Mouse (Mus musculus) bone marrow macrophage, adult 2 months (primary cell): ENCODE measurements around the gene Mtrf1l. TPM values are rescaled to one million over a fixed set of nuclear protein-coding genes. Genes with fewer than 3 reads are reported as not detected.
A peak's percentile ranks its signal among the peaks of the same experiment; 100 is the strongest.

Experiments used
- H3K27ac ChIP-seq: 2 replicates; pipeline ENCODE4 v1.5.1; 2012; ENCODE audit warnings: low read depth, low read length; ENCODE audit not compliant: insufficient read depth
- H3K4me1 ChIP-seq: 2 replicates; pipeline ENCODE4 v1.6.1; 2012; ENCODE audit warnings: low read length; ENCODE audit not compliant: control insufficient read depth, insufficient read depth
- H3K4me3 ChIP-seq: 2 replicates; pipeline ENCODE4 v1.5.1; 2012; ENCODE audit warnings: mild to moderate bottlenecking, low read length, moderate library complexity; ENCODE audit not compliant: insufficient read depth
- CTCF ChIP-seq: IDR thresholded peaks from 2 replicates; pipeline ENCODE4 v1.5.1; 2012; ENCODE audit warnings: low read depth, mild to moderate bottlenecking, low read length, moderate library complexity
- POLR2A ChIP-seq: IDR thresholded peaks from 2 replicates; pipeline ENCODE4 v1.6.1; 2012; ENCODE audit warnings: mild to moderate bottlenecking, low read depth, low read length, borderline replicate concordance
- polyA plus RNA-seq: library from polyadenylated mRNA; stranded (reverse); fragments of >200 nt; gene quantifications from 2 replicates; pipeline ENCODE4 v1.2.4, GENCODE M21; 2012; ENCODE audit not compliant: missing spikeins, insufficient read depth, insufficient read length

Mtrf1l gene
- polyA plus RNA-seq, 1 experiment: 14.4 TPM

GRCm38 (mm10) chr10:5805731-5806307, 17.9 kb downstream of the Mtrf1l start:
- Histone ChIP-seq H3K27ac (peak overlapping the region; percentile 91), H3K4me3 (peak overlapping the region; percentile 73), H3K4me1 (peaks cover 19% of the 10 kb centered on the region)
- no peak for TF ChIP-seq CTCF
- no peak for TF ChIP-seq POLR2A

- TF ChIP-seq POLR2A (no peak), CTCF (no peak)
- Histone ChIP-seq H3K4me1 (peaks cover 20% of the 10 kb centered on the region), H3K4me3 (peak within 1 kb of the TSS; percentile 95), H3K27ac (peak within 1 kb of the TSS; percentile 91)
Observed at GRCm38 (mm10) chr10:5805243-5805730, 18.4 kb downstream of the Mtrf1l start, which contains the start of gene Fbxo5. TSS of gene Fbxo5 (minus strand) at chr10:5805600.

DNA sequence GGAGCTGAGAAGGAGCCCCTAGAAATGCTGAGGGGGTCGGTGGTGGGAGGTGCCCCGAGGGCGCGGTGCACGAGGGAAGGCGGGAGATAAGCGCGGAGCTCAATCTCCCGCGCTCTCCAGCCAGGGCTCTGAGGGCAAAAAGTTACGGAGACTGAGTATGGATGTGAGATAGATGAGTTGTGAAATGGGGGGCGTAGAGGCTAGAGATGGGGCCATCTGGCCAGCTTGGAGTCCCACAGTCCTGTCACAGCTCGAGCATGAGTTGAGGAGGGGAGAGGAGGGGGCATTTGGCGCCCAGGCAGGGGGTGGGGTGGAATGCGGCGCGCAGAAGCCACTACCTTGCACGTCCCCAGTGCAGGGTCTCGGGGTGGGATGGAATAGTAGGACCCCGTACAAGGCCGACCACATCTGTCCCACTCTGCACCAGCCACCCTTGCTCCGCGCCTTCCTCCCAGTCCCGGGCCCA, 19.0 kb downstream of the Mtrf1l start:
- TF ChIP-seq CTCF (no peak), POLR2A (no peak)
- Histone ChIP-seq H3K4me1 (peaks cover 20% of the 10 kb centered on the region), H3K4me3 (peak overlapping the region; percentile 95), H3K27ac (peak overlapping the region; percentile 72)

DNA sequence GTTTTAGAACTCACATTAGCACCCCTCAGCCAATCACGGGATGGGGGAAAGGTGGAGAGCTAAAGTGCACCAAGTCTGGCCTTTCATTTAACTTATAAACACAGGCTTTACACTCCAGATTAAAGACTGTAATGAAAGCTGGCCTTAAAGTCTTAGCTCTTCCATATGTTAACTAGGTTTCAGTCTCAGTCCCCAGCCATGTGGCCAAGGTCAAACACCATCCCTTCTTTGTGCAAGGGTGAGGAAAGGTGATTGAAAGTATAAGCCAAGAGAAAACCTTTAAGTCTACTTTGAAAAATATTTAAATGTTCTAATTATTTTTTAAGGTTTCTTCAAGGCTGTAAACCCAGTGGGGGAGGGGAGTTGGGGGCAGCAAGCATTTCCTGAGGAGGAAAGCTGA, 20.0 kb downstream of the Mtrf1l start:
- TF ChIP-seq POLR2A (no peak), CTCF (no peak)
- peaks cover 20% of the 10 kb centered on the region for H3K4me1 ChIP-seq
- no peak overlapping the region for H3K27ac ChIP-seq
- peak overlapping the region; percentile 61 for H3K4me3 ChIP-seq

DNA sequence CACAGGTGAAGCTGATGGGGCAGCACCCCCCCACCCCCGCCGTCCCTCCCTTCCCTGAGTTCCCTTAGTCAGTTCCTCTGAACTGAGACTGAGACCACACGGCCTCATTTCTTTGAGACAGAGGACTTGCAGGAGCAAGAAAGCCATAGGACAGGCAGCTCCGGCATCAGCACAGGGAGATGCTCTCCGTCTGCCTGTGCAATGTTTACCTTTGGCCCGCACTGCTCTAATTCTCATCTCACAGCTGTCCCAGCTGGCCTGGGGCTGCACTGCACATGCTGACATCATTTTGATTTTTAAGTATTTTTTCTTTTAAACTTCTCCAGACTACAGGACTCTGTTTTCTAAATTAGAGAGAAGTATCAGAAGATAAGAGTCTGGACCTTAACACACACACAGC, 20.8 kb downstream of the Mtrf1l start:
- Histone ChIP-seq H3K27ac (no peak overlapping the region), H3K4me3 (peak overlapping the region; percentile 54), H3K4me1 (peaks cover 17% of the 10 kb centered on the region)
- TF ChIP-seq POLR2A: no peak
- no peak for TF ChIP-seq CTCF

GRCm38 (mm10) chr10:5800490-5800889, 23.2 kb downstream of the Mtrf1l start:
- H3K4me3 ChIP-seq: no peak overlapping the region
- H3K4me1 ChIP-seq: peaks cover 12% of the 10 kb centered on the region
- TF ChIP-seq POLR2A (no peak), CTCF (no peak)
- no peak overlapping the region for H3K27ac ChIP-seq

- Histone ChIP-seq H3K4me1 (peaks cover 8% of the 10 kb centered on the region), H3K27ac (no peak overlapping the region), H3K4me3 (no peak overlapping the region)
- TF ChIP-seq POLR2A (no peak), CTCF (no peak)
Observed at GRCm38 (mm10) chr10:5798069-5798468, 25.6 kb downstream of the Mtrf1l start.

DNA sequence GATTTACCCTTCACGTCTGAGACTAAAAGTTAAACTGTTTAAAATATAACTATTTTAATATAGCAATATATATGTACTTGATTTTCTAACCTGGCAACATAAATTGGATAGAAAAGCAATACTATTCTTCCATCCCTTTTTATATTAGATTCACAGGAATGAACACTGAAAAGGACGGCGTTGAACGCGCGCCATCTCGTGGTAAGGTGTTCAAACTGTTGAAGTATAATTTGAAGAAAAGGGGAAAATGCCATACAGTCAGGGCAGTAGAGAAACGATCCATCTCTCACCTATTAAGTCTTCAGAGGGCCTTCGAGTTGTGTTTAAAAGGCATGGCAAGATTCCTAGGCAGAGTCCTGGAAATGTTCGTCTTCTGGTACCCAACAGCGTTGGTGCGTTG, 33.1 kb downstream of the Mtrf1l start:
- Histone ChIP-seq H3K4me1 (no peaks in the 10 kb centered on the region), H3K4me3 (no peak overlapping the region)
- TF ChIP-seq POLR2A (no peak), CTCF (no peak)

DNA sequence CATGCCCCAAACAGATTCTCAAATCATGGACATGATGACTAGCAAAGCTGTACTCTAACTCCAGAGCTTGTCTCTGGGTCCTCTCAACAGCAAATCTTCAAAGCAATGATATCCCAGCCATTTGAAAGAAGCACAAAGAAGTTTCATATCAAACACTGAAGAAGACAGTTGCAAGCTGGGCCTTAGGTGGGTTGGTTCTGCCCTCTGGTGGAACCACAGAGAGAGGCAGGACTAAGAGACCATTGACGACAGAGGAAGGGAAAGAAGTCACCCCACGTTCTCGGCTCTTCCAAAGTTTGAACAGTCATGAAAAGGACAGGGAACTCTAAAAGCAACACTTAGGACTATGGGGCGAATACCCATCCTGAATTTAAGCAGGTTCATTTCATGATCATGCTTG, 36.8 kb downstream of the Mtrf1l start:
- TF ChIP-seq CTCF (0 out of 2 replicates have a peak, but pooled peaks have one; percentile 21), POLR2A (no peak)
- H3K27ac ChIP-seq: no peak overlapping the region
- H3K4me3 ChIP-seq: no peak overlapping the region
- H3K4me1 ChIP-seq: no peaks in the 10 kb centered on the region

More for the DNA sequence above, 33.1 kb downstream of the Mtrf1l start:
- no peak overlapping the region for H3K27ac ChIP-seq

Other genes starting within 250 kb of the Mtrf1l start
- not detected in 2 replicates for gene Myct1, start 230.1 kb downstream of the Mtrf1l start, polyA plus RNA-seq
- not detected in 2 replicates for gene Vip, start 184.7 kb downstream of the Mtrf1l start, polyA plus RNA-seq
- 23.1 and 26.2 TPM in 2 replicates for gene Fbxo5, start 18.3 kb downstream of the Mtrf1l start, polyA plus RNA-seq
- gene Rgs17, start 98.5 kb upstream of the Mtrf1l start, polyA plus RNA-seq: 0.07 TPM in 1 of 2 replicates, not detected in the other